Mouse (Mus musculus) liver, adult 2 months (tissue): ENCODE measurements at regions not wholly inside any gene's neighbourhood (a gene's known extent, or its start where the extent isn't known, plus 50 kb on each side); places are given as distances from the start of the nearest gene placed in this dataset.

Experiments used
- CTCF ChIP-seq: fragments of 200-500 bp; IDR thresholded peaks from 2 replicates; pipeline ENCODE4 v1.5.1; 2011; ENCODE audit warnings: low read depth, low read length, control low read depth
- POLR2A ChIP-seq: fragments of 200-500 bp; IDR thresholded peaks from 2 replicates; pipeline ENCODE4 v1.6.1; 2011; ENCODE audit warnings: low read length, control low read depth; ENCODE audit not compliant: insufficient read depth; ENCODE audit errors: extremely low read depth

DNA sequence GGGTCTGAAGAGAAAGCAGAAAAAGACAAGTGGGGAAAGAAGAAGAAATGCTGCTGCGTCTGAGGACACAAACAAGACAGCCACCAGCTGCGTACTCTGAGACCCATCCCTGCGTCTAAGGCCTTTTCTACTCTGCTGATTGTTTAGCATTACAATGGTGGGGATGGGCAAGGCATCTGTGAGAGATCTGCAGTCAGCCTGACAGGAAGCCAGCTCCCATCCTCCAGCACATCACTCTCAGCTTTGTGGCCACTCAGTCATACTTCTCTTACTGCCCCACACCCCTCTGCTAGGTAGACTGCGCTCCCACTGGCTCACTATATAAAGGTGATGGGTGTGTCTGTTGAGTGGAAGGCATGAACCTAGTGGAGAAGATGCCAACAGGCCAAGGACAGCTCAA lies 220.5 kb downstream of the Rpl10-ps3 start:
- TF ChIP-seq CTCF (no peak), POLR2A (no peak)
